Mouse (Mus musculus): ENCODE data around the gene Frmd4a.

- no peak for TF ChIP-seq EP300 (IDR thresholded peaks at IDR 0.05; ENCODE audit: low read depth)
- TF ChIP-seq CTCF (IDR thresholded peaks at IDR 0.05; ENCODE audit: low read depth), result no peak
Measured at GRCm38 (mm10) chr2:4515910-4516309, 498.4 kb downstream of the Frmd4a start.

All from heart, postnatal 0 days (tissue).